Mouse (Mus musculus) frontal cortex, postnatal 10 days (tissue): ENCODE data around the gene Dhrs4.

Experiments
- DNase-seq, 2 experiments: peaks; one replicate each; pipeline ENCODE4 v3.0.0; 2022; ENCODE audit warnings: low spot score in 2 of 2, mixed read lengths in 1 of 2

Gene Dhrs4

GRCm38 (mm10) chr14:55527940-55528339 lies 49.4 kb downstream of the Dhrs4 start:
- no peak for DNase-seq

DNA sequence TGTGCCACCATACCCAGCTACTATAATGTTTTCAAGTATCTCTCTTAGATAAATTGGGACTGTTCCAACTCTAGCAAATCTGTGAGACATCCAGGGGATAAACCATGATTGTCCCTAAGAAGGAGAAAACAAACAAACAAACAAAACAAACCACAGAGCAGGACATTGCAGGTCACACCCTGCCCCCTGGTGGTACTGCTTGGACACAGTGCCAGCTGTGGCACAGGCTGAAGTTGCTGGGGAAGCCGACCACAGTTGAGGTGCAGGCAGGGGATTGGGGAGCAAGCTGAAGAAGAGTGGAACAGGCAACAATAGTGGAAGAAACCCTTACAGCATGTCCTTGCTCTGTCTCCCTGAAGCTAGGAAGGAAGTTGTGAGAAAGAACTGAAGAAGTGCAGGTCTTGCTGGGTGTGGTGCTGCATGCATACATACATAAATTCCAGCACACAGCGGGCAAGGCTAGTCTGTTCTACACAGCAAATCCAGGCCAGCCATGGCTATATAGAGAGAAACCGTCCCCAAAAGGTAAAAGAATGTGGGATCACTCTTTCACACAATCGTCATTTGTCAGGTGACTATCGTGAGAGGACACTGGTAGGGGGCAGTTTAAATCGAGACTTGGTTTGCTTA lies 57.7 kb downstream of the Dhrs4 start:
- no peak for DNase-seq
